Mouse (Mus musculus): Measurements from ENCODE around the gene Aspm.

Aspm gene

GRCm38 (mm10) chr1:139501258-139501752 lies 46.7 kb downstream of the Aspm start, which contains the start of gene F13b:
Gene F13b, plus strand, starts transcription at chr1:139501702.
- DNase-seq (ENCODE audit: low spot score): no peak

- DNase-seq (ENCODE audit: low spot score): no peak
Observed at GRCm38 (mm10) chr1:139514556-139514955, 60.0 kb downstream of the Aspm start.
